Mouse (Mus musculus) MEL (cell line): ENCODE measurements around the gene Flnc. TPM values are rescaled to one million over a fixed set of nuclear protein-coding genes. Genes with fewer than 3 reads are reported as not detected.
A peak's percentile ranks its signal among the peaks of the same experiment; 100 is the strongest.

Experiments
- DNase-seq: peaks from one replicate; pipeline ENCODE4 v3.0.0; 2011; ENCODE audit warnings: low read depth, low spot score
- H3K27ac ChIP-seq: 2 replicates; pipeline ENCODE4 v1.5.1; 2012; ENCODE audit warnings: low read depth, mild to moderate bottlenecking, control low read depth, low read length, moderate library complexity; ENCODE audit not compliant: control insufficient read depth
- H3K27me3 ChIP-seq, 2 experiments: fragments of 150-350 bp in 1 of 2; sonication (generic) in 1 of 2; 2 replicates each; pipeline ENCODE4 v1.6.1; 2012; ENCODE audit warnings: low read length in 2 of 2, mild to moderate bottlenecking in 2 of 2, improper control_type of control experiment in 1 of 2, moderate library complexity in 1 of 2; ENCODE audit not compliant: insufficient read depth in 2 of 2, control insufficient read depth in 1 of 2
- H3K36me3 ChIP-seq, 2 experiments: 2 replicates each; pipeline ENCODE4 v1.6.1; 2012 to 2014; ENCODE audit warnings: low read length in 2 of 2, improper control_type of control experiment in 1 of 2, inconsistent platforms in 1 of 2, mild to moderate bottlenecking in 1 of 2; ENCODE audit not compliant: insufficient read depth in 2 of 2, control insufficient read depth in 1 of 2
- H3K4me1 ChIP-seq, 2 experiments: fragments of 150-350 bp in 1 of 2; sonication (generic) in 1 of 2; 2 replicates each; pipeline ENCODE4 v1.6.1; 2012; ENCODE audit warnings: low read length in 2 of 2, improper control_type of control experiment in 1 of 2, mild to moderate bottlenecking in 1 of 2; ENCODE audit not compliant: insufficient read depth in 2 of 2, control insufficient read depth in 1 of 2
- H3K4me3 ChIP-seq, 2 experiments: fragments of 150-350 bp in 1 of 2; sonication (generic) in 1 of 2; 2 replicates each; pipeline ENCODE4 v1.5.1; 2012; ENCODE audit warnings: low read depth in 2 of 2, low read length in 2 of 2, mild to moderate bottlenecking in 2 of 2, moderate library complexity in 2 of 2, control low read depth in 1 of 2, improper control_type of control experiment in 1 of 2; ENCODE audit not compliant: control insufficient read depth in 1 of 2, insufficient read depth in 1 of 2
- H3K79me2 ChIP-seq: 2 replicates; pipeline ENCODE4 v1.6.1; 2012; ENCODE audit warnings: mild to moderate bottlenecking, low read length, moderate library complexity; ENCODE audit not compliant: control insufficient read depth, poor library complexity, insufficient read depth
- H3K9ac ChIP-seq: 2 replicates; pipeline ENCODE4 v1.6.1; 2012; ENCODE audit warnings: low read depth, mild to moderate bottlenecking, control low read depth, low read length, moderate library complexity; ENCODE audit not compliant: control insufficient read depth, poor library complexity, severe bottlenecking
- H3K9me3 ChIP-seq: fragments of 150-350 bp; sonication (generic); replicated peaks from 2 replicates; pipeline ENCODE4 v1.6.1; 2012; ENCODE audit warnings: mild to moderate bottlenecking, low read length, improper control_type of control experiment, moderate library complexity; ENCODE audit not compliant: insufficient read depth
- BHLHE40 ChIP-seq: IDR thresholded peaks from 2 replicates; pipeline ENCODE4 v1.6.1; 2012; ENCODE audit warnings: low read depth, mild to moderate bottlenecking, inconsistent platforms, low read length, improper control_type of control experiment, borderline replicate concordance
- CHD1 ChIP-seq: IDR thresholded peaks from 2 replicates; pipeline ENCODE4 v1.6.1; 2012; ENCODE audit warnings: low read depth, mild to moderate bottlenecking, inconsistent platforms, low read length, improper control_type of control experiment
- CHD2 ChIP-seq: IDR thresholded peaks from 2 replicates; pipeline ENCODE4 v1.6.1; 2011; ENCODE audit warnings: low read length, improper control_type of control experiment
- ELF1 ChIP-seq: IDR thresholded peaks from 2 replicates; pipeline ENCODE4 v1.6.1; 2014; ENCODE audit warnings: low read depth, mild to moderate bottlenecking, inconsistent platforms, low read length, improper control_type of control experiment, moderate library complexity
- EP300 ChIP-seq, 2 experiments: IDR thresholded peaks; 2 replicates each; pipeline ENCODE4 v1.6.1; 2011; ENCODE audit warnings: improper control_type of control experiment in 2 of 2, low read length in 2 of 2, low read depth in 1 of 2, mild to moderate bottlenecking in 1 of 2
- GABPA ChIP-seq: IDR thresholded peaks from 2 replicates; pipeline ENCODE4 v1.6.1; 2012; ENCODE audit warnings: low read depth, mild to moderate bottlenecking, inconsistent platforms, low read length, improper control_type of control experiment, moderate library complexity
- GATA1 ChIP-seq: IDR thresholded peaks from 2 replicates; pipeline ENCODE4 v1.6.1; 2011; ENCODE audit warnings: low read depth, low read length, improper control_type of control experiment
- JUND ChIP-seq: IDR thresholded peaks from 2 replicates; pipeline ENCODE4 v1.6.1; 2011; ENCODE audit warnings: low read depth, mild to moderate bottlenecking, improper control_type of control experiment, low read length
- KAT2A ChIP-seq: conservative IDR thresholded peaks from 2 replicates; pipeline ENCODE4 v1.6.1; 2012; ENCODE audit warnings: low read depth, low read length, improper control_type of control experiment, inconsistent platforms
- MAFK ChIP-seq: IDR thresholded peaks from 2 replicates; pipeline ENCODE4 v1.6.1; 2011; ENCODE audit warnings: low read depth, mild to moderate bottlenecking, low read length, improper control_type of control experiment, borderline replicate concordance
- MAX ChIP-seq: IDR thresholded peaks from 2 replicates; pipeline ENCODE4 v1.6.1; 2011; ENCODE audit warnings: low read length, improper control_type of control experiment
- MAZ ChIP-seq: IDR thresholded peaks from 2 replicates; pipeline ENCODE4 v1.6.1; 2012; ENCODE audit warnings: low read depth, mild to moderate bottlenecking, inconsistent platforms, low read length, improper control_type of control experiment
- MEF2A ChIP-seq: IDR thresholded peaks from 2 replicates; pipeline ENCODE4 v1.6.1; 2014; ENCODE audit warnings: low read depth, mild to moderate bottlenecking, inconsistent platforms, low read length, improper control_type of control experiment; ENCODE audit not compliant: poor library complexity, insufficient replicate concordance, severe bottlenecking; ENCODE audit errors: extremely low read depth
- MYB ChIP-seq: IDR thresholded peaks from 2 replicates; pipeline ENCODE4 v1.6.1; 2011; ENCODE audit warnings: mild to moderate bottlenecking, low read depth, low read length, improper control_type of control experiment
- MYC ChIP-seq: IDR thresholded peaks from 2 replicates; pipeline ENCODE4 v1.6.1; 2011; ENCODE audit warnings: low read depth, mild to moderate bottlenecking, low read length, improper control_type of control experiment, moderate library complexity
- NELFE ChIP-seq: IDR thresholded peaks from 2 replicates; pipeline ENCODE4 v1.6.1; 2011; ENCODE audit warnings: low read depth, low read length, improper control_type of control experiment
- NRF1 ChIP-seq: IDR thresholded peaks from 2 replicates; pipeline ENCODE4 v1.6.1; 2014; ENCODE audit warnings: low read depth, mild to moderate bottlenecking, inconsistent platforms, low read length, improper control_type of control experiment, moderate library complexity; ENCODE audit not compliant: poor library complexity, insufficient read depth, severe bottlenecking
- POLR2A ChIP-seq, 2 experiments: IDR thresholded peaks; 2 replicates each; pipeline ENCODE4 v1.6.1; 2011 to 2012; ENCODE audit warnings: low read length in 2 of 2, mild to moderate bottlenecking in 2 of 2, control low read depth in 1 of 2, improper control_type of control experiment in 1 of 2, low read depth in 1 of 2, moderate library complexity in 1 of 2; ENCODE audit not compliant: control insufficient read depth in 1 of 2, insufficient read depth in 1 of 2, poor library complexity in 1 of 2
- POLR2AphosphoS5 ChIP-seq: IDR thresholded peaks from 2 replicates; pipeline ENCODE4 v1.6.1; 2012; ENCODE audit warnings: low read depth, borderline replicate concordance, mild to moderate bottlenecking, inconsistent platforms, low read length, moderate library complexity, mixed read lengths
- RCOR1 ChIP-seq: IDR thresholded peaks from 2 replicates; pipeline ENCODE4 v1.6.1; 2012; ENCODE audit warnings: low read depth, mild to moderate bottlenecking, inconsistent platforms, low read length, improper control_type of control experiment
- SIN3A ChIP-seq: IDR thresholded peaks from 2 replicates; pipeline ENCODE4 v1.6.1; 2012; ENCODE audit warnings: low read length, improper control_type of control experiment, inconsistent platforms
- TAL1 ChIP-seq: IDR thresholded peaks from 2 replicates; pipeline ENCODE4 v1.6.1; 2012; ENCODE audit warnings: mild to moderate bottlenecking, inconsistent platforms, low read length, moderate library complexity, mixed read lengths
- TBP ChIP-seq: IDR thresholded peaks from 2 replicates; pipeline ENCODE4 v1.8.0; 2011; ENCODE audit warnings: low read depth, low read length, improper control_type of control experiment
- TCF12 ChIP-seq: IDR thresholded peaks from 2 replicates; pipeline ENCODE4 v1.6.1; 2014; ENCODE audit warnings: low read depth, mild to moderate bottlenecking, inconsistent platforms, low read length, improper control_type of control experiment, moderate library complexity
- UBTF ChIP-seq: IDR thresholded peaks from 2 replicates; pipeline ENCODE4 v1.6.1; 2012; ENCODE audit warnings: low read depth, mild to moderate bottlenecking, inconsistent platforms, low read length, improper control_type of control experiment, moderate library complexity, borderline replicate concordance; ENCODE audit not compliant: insufficient read depth
- USF1 ChIP-seq: IDR thresholded peaks from 2 replicates; pipeline ENCODE4 v1.6.1; 2014; ENCODE audit warnings: low read depth, mild to moderate bottlenecking, inconsistent platforms, low read length, improper control_type of control experiment, moderate library complexity
- ZKSCAN1 ChIP-seq: IDR thresholded peaks from 2 replicates; pipeline ENCODE4 v1.6.1; 2012; ENCODE audit warnings: low read depth, mild to moderate bottlenecking, inconsistent platforms, low read length, improper control_type of control experiment, moderate library complexity
- ZMIZ1 ChIP-seq: IDR thresholded peaks from 2 replicates; pipeline ENCODE4 v1.6.1; 2012; ENCODE audit warnings: low read depth, mild to moderate bottlenecking, inconsistent platforms, low read length, improper control_type of control experiment, moderate library complexity
- ZNF384 ChIP-seq: IDR thresholded peaks from 2 replicates; pipeline ENCODE4 v1.6.1; 2012; ENCODE audit warnings: low read depth, mild to moderate bottlenecking, inconsistent platforms, low read length, improper control_type of control experiment
- polyA plus RNA-seq, 2 experiments: library from polyadenylated mRNA; stranded (reverse) in 1 of 2; unstranded in 1 of 2; fragments of >175 nt in 1 of 2; fragments of >200 nt in 1 of 2; gene quantifications; 2 replicates each; pipeline versions ENCODE4 v1.2.1 to v1.2.4; 2012; ENCODE audit warnings: low replicate concordance in 2 of 2, low read depth in 1 of 2; ENCODE audit not compliant: insufficient read length in 2 of 2, insufficient read depth in 1 of 2, missing spikeins in 1 of 2
- total RNA-seq: library from RNA; depleted of rRNA; stranded (reverse); fragments of 300-350 nt; gene quantifications from 2 replicates; pipeline ENCODE4 v1.2.3, GENCODE M21; 2012

Gene Flnc
- total and polyA plus RNA-seq, 3 experiments, result 0.27 to 0.31 TPM; not detected in 1

DNA sequence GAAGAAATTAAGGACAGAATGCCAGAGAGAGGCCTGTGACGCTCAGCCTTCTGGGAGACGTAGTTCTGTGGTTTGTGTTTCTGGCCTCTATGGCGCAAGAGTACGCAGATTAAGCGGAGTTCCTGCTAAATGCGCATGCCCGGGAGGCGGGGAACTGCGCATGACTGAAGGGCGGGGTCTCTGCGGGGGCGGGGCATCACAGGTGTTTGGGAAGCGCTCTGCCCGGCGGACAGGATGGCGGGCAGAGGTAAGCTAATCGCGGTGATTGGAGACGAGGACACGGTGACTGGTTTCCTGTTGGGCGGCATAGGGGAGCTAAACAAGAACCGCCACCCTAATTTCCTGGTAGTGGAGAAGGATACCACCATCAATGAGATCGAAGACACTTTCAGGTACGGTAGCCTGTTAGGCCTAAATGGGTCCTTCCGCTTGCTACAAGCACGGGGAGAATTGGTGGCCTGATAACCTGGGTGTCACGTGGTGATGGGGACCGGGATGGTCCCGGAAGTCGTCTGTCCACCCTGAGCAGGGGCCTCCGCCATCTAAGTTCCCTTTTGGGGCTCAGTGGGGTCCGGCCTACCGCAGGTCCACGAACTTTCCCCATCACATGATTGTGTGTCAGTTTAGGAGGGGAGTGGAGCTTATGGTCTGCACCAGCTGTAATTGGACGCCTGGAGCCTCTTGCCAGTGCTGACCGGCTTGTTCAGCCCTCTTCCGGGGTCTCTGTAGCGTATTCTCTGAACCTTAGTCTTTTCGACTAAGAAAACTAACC is 34.7 kb downstream of the Flnc start, which contains the start of gene Atp6v1f (continued):
- TF ChIP-seq CHD1, result 0 out of 2 replicates have a peak, but pooled peaks have one; percentile 47
- TF ChIP-seq BHLHE40, result peak; percentile 73
- TF ChIP-seq TBP, result peak; percentile 77
- peak; percentile 46 to 84; a peak in 3 of 4 replicates for TF ChIP-seq POLR2A (IDR thresholded peaks at IDR 0.05; ENCODE audit: control insufficient read depth in 1 of 2, insufficient read depth in 1 of 2, low read depth in 1 of 2, low read length in 2 of 2, poor library complexity in 1 of 2)
- peak; percentile 72 for TF ChIP-seq KAT2A
- TF ChIP-seq MAZ, result peak; percentile 43
- TF ChIP-seq RCOR1, result peak; percentile 50; the same call in 1 of the 2 replicates
- TF ChIP-seq JUND, result no peak
- no peak for TF ChIP-seq POLR2AphosphoS5
- TF ChIP-seq TAL1, result no peak
- peak; percentile 34 to 52; a peak in 2 of 4 replicates for TF ChIP-seq EP300 (IDR thresholded peaks at IDR 0.05; ENCODE audit: low read depth in 1 of 2, low read length in 2 of 2)
- TF ChIP-seq GABPA, result no peak
- TF ChIP-seq MAFK, result no peak

- H3K4me1 ChIP-seq, result peaks cover 4 to 12% of the 10 kb centered on the region in 2 experiments; a peak in 3 of 4 replicates
- H3K9ac ChIP-seq, result peak overlapping the region; percentile 89
- DNase-seq, result no peak
- H3K79me2 ChIP-seq, result peaks cover 14% of the 10 kb centered on the region
- no peaks in the 10 kb centered on the region for H3K27me3 ChIP-seq
- peak overlapping the region; percentile 93 to 94 for H3K4me3 ChIP-seq
- TF ChIP-seq GATA1 (no peak), ZNF384 (no peak), MYC (no peak), MYB (no peak), MEF2A (no peak), TCF12 (no peak), TBP (no peak), SIN3A (no peak), NRF1 (no peak), ELF1 (no peak), RCOR1 (no peak), MAX (no peak), POLR2A (IDR thresholded peaks at IDR 0.05; ENCODE audit: control insufficient read depth in 1 of 2, insufficient read depth in 1 of 2, low read depth in 1 of 2, low read length in 2 of 2, poor library complexity in 1 of 2) (no peak), UBTF (no peak), NELFE (no peak), USF1 (no peak), ZKSCAN1 (no peak), ZMIZ1 (no peak), MAFK (no peak), CHD2 (no peak)
- H3K9me3 ChIP-seq, result no peaks in the 10 kb centered on the region
- no peak overlapping the region; the same call in 1 of the 2 replicates for H3K27ac ChIP-seq
- peaks cover 3 to 14% of the 10 kb centered on the region in 2 experiments; a peak in 3 of 4 replicates for H3K36me3 ChIP-seq
These were observed 35.8 kb downstream of the Flnc start for GRCm38 (mm10) chr6:29468851-29469250.
